Mouse (Mus musculus) frontal cortex, adult (tissue): Measurements from ENCODE around the gene Tcea3.

ENCODE experiments used
- ATAC-seq: cut with Nextera tagmentation; 2 replicates; pipeline ENCODE4 v1.9.2; 2017; ENCODE audit warnings: mild to moderate bottlenecking, moderate library complexity, mixed read lengths; ENCODE audit not compliant: low TSS enrichment

Gene Tcea3

GRCm38 (mm10) chr4:136320016-136320415, 72.5 kb downstream of the Tcea3 start:
- ATAC-seq: no peak

GRCm38 (mm10) chr4:136324226-136324625, 76.7 kb downstream of the Tcea3 start:
- no peak for ATAC-seq
